Mouse (Mus musculus) E14TG2a.4 (cell line): Measurements from ENCODE around the gene Zc3h4.
A peak's percentile ranks its signal among the peaks of the same experiment; 100 is the strongest.

Experiments used
- CTCF ChIP-seq: conservative IDR thresholded peaks from 2 replicates; pipeline ENCODE4 v1.5.1; 2014; ENCODE audit warnings: low read length
- NANOG ChIP-seq: IDR thresholded peaks from 2 replicates; pipeline ENCODE4 v1.6.1; 2014; ENCODE audit warnings: borderline replicate concordance, low read length, mixed read lengths
- POU5F1 ChIP-seq: IDR thresholded peaks from 2 replicates; pipeline ENCODE4 v1.6.1; 2014; ENCODE audit warnings: low read length, borderline replicate concordance

DNA sequence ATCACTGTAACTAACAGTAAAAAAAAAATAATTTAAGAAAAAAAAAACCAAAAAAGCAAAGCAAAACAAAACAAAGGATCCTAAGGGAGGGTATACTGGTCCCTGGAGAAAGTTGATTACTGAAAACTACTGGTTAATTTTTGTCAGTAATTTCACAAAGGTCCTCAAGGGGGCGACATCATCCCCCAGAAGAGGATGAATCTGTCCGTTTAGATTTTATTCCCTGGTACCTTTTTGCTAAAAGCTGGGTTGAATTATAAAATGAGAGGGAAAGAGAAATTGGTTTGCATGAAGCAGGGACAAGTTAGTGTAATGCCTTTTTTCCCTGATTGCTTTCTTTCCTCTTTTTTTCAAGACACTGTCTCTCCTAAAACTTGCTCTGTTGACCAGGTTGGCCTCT lies 4.8 kb upstream of the Zc3h4 start:
- peak; percentile 80 for TF ChIP-seq CTCF
- no peak for TF ChIP-seq POU5F1
- TF ChIP-seq NANOG, result no peak
